Mouse (Mus musculus): ENCODE measurements around the gene Spef1. TPM values are rescaled to one million over a fixed set of nuclear protein-coding genes. Genes with fewer than 3 reads are reported as not detected.

Spef1 gene
- polyA plus RNA-seq, 1 experiment from 2014 or later: 2.4 TPM

GRCm38 (mm10) chr2:131156987-131157386 lies 30.1 kb downstream of the Spef1 start:
- Histone ChIP-seq H3K9ac (ENCODE audit: low read length) (no peak overlapping the region), H3K27me3 (ENCODE audit: control insufficient read depth, insufficient read depth, low read length) (no peaks in the 10 kb centered on the region), H3K27ac (replicated peaks in 1 of 2; ENCODE audit: control insufficient read depth in 1 of 2, insufficient read depth in 1 of 2, low read depth in 2 of 2, low read length in 2 of 2) (no peak overlapping the region), H3K4me1 (ENCODE audit: control insufficient read depth in 2 of 2, insufficient read depth in 2 of 2, low read length in 2 of 2) (peaks cover 8 to 15% of the 10 kb centered on the region in 2 experiments), H3K9me3 (ENCODE audit: control insufficient read depth, low read length) (no peaks in the 10 kb centered on the region), H3K4me2 (ENCODE audit: low read length) (no peak overlapping the region), H3K4me3 (ENCODE audit: control insufficient read depth in 1 of 2, insufficient read depth in 1 of 2, low read depth in 1 of 2, low read length in 2 of 2) (no peak overlapping the region), H3K36me3 (ENCODE audit: control insufficient read depth, insufficient read depth, low read length) (peaks cover 28% of the 10 kb centered on the region)
- ATAC-seq (ENCODE audit: insufficient number of reproducible peaks, insufficient read depth, low FRiP score, low read depth): no peak
- 89% methylated on average over 7 of the region's 7 CpGs for WGBS

GRCm38 (mm10) chr2:131154036-131154435 lies 33.0 kb downstream of the Spef1 start:
- ATAC-seq (ENCODE audit: insufficient number of reproducible peaks, insufficient read depth, low FRiP score, low read depth): no peak
- Histone ChIP-seq H3K4me2 (ENCODE audit: low read length) (no peak overlapping the region), H3K36me3 (ENCODE audit: control insufficient read depth, insufficient read depth, low read length) (peaks cover 57% of the 10 kb centered on the region), H3K9ac (ENCODE audit: low read length) (no peak overlapping the region), H3K27me3 (ENCODE audit: control insufficient read depth, insufficient read depth, low read length) (no peaks in the 10 kb centered on the region), H3K9me3 (ENCODE audit: control insufficient read depth, low read length) (no peaks in the 10 kb centered on the region), H3K4me3 (ENCODE audit: control insufficient read depth in 1 of 2, insufficient read depth in 1 of 2, low read depth in 1 of 2, low read length in 2 of 2) (no peak overlapping the region), H3K4me1 (ENCODE audit: control insufficient read depth in 2 of 2, insufficient read depth in 2 of 2, low read length in 2 of 2) (peaks cover 8 to 12% of the 10 kb centered on the region in 2 experiments), H3K27ac (replicated peaks in 1 of 2; ENCODE audit: control insufficient read depth in 1 of 2, insufficient read depth in 1 of 2, low read depth in 2 of 2, low read length in 2 of 2) (no peak overlapping the region)
- WGBS: 80% methylated on average over 4 of the region's 4 CpGs

- Histone ChIP-seq H3K27me3 (ENCODE audit: control insufficient read depth, insufficient read depth, low read length) (no peaks in the 10 kb centered on the region), H3K9me3 (ENCODE audit: control insufficient read depth, low read length) (no peaks in the 10 kb centered on the region), H3K4me1 (ENCODE audit: control insufficient read depth in 2 of 2, insufficient read depth in 2 of 2, low read length in 2 of 2) (peaks cover 6 to 7% of the 10 kb centered on the region in 2 experiments; a peak in 2 of 4 replicates), H3K4me3 (ENCODE audit: control insufficient read depth in 1 of 2, insufficient read depth in 1 of 2, low read depth in 1 of 2, low read length in 2 of 2) (no peak overlapping the region), H3K9ac (ENCODE audit: low read length) (no peak overlapping the region), H3K4me2 (ENCODE audit: low read length) (no peak overlapping the region), H3K27ac (replicated peaks in 1 of 2; ENCODE audit: control insufficient read depth in 1 of 2, insufficient read depth in 1 of 2, low read depth in 2 of 2, low read length in 2 of 2) (no peak overlapping the region), H3K36me3 (ENCODE audit: control insufficient read depth, insufficient read depth, low read length) (peaks cover 75% of the 10 kb centered on the region)
- ATAC-seq (ENCODE audit: insufficient number of reproducible peaks, insufficient read depth, low FRiP score, low read depth): no peak
- WGBS: 85% methylated on average over 7 of the region's 7 CpGs
Observed at GRCm38 (mm10) chr2:131152166-131152730, 34.8 kb downstream of the Spef1 start.

GRCm38 (mm10) chr2:131149254-131149578 lies 37.9 kb downstream of the Spef1 start:
- H3K4me1 ChIP-seq (ENCODE audit: control insufficient read depth in 2 of 2, insufficient read depth in 2 of 2, low read length in 2 of 2): peaks cover 0 to 2% of the 10 kb centered on the region in 2 experiments; a peak in 1 of 4 replicates
- H3K9ac ChIP-seq (ENCODE audit: low read length): no peak overlapping the region
- no peak overlapping the region for H3K27ac ChIP-seq (replicated peaks in 1 of 2; ENCODE audit: control insufficient read depth in 1 of 2, insufficient read depth in 1 of 2, low read depth in 2 of 2, low read length in 2 of 2)
- no peaks in the 10 kb centered on the region for H3K27me3 ChIP-seq (ENCODE audit: control insufficient read depth, insufficient read depth, low read length)
- H3K4me2 ChIP-seq (ENCODE audit: low read length): no peak overlapping the region
- no peak for ATAC-seq (ENCODE audit: insufficient number of reproducible peaks, insufficient read depth, low FRiP score, low read depth)
- H3K4me3 ChIP-seq (ENCODE audit: control insufficient read depth in 1 of 2, insufficient read depth in 1 of 2, low read depth in 1 of 2, low read length in 2 of 2): no peak overlapping the region
- H3K36me3 ChIP-seq (ENCODE audit: control insufficient read depth, insufficient read depth, low read length): peaks cover 92% of the 10 kb centered on the region
- 91% methylated on average over 3 of the region's 3 CpGs for WGBS
- no peaks in the 10 kb centered on the region for H3K9me3 ChIP-seq (ENCODE audit: control insufficient read depth, low read length)

GRCm38 (mm10) chr2:131148353-131149253 lies 38.5 kb downstream of the Spef1 start:
- Histone ChIP-seq H3K4me2 (ENCODE audit: low read length) (no peak overlapping the region), H3K27ac (replicated peaks in 1 of 2; ENCODE audit: control insufficient read depth in 1 of 2, insufficient read depth in 1 of 2, low read depth in 2 of 2, low read length in 2 of 2) (no peak overlapping the region), H3K4me3 (ENCODE audit: control insufficient read depth in 1 of 2, insufficient read depth in 1 of 2, low read depth in 1 of 2, low read length in 2 of 2) (no peak overlapping the region), H3K4me1 (ENCODE audit: control insufficient read depth in 2 of 2, insufficient read depth in 2 of 2, low read length in 2 of 2) (peaks cover 0 to 2% of the 10 kb centered on the region in 2 experiments; a peak in 1 of 4 replicates), H3K9ac (ENCODE audit: low read length) (no peak overlapping the region), H3K36me3 (ENCODE audit: control insufficient read depth, insufficient read depth, low read length) (peaks cover 97% of the 10 kb centered on the region), H3K27me3 (ENCODE audit: control insufficient read depth, insufficient read depth, low read length) (no peaks in the 10 kb centered on the region), H3K9me3 (ENCODE audit: control insufficient read depth, low read length) (no peaks in the 10 kb centered on the region)
- 68% methylated on average over 8 of the region's 8 CpGs for WGBS
- ATAC-seq (ENCODE audit: insufficient number of reproducible peaks, insufficient read depth, low FRiP score, low read depth): no peak

- no peak overlapping the region for H3K9ac ChIP-seq (ENCODE audit: low read length)
- no peaks in the 10 kb centered on the region for H3K9me3 ChIP-seq (ENCODE audit: control insufficient read depth, low read length)
- H3K27me3 ChIP-seq (ENCODE audit: control insufficient read depth, insufficient read depth, low read length): no peaks in the 10 kb centered on the region
- no peak overlapping the region for H3K4me2 ChIP-seq (ENCODE audit: low read length)
- ATAC-seq (ENCODE audit: insufficient number of reproducible peaks, insufficient read depth, low FRiP score, low read depth): no peak
- H3K4me3 ChIP-seq (ENCODE audit: control insufficient read depth in 1 of 2, insufficient read depth in 1 of 2, low read depth in 1 of 2, low read length in 2 of 2): no peak overlapping the region
- H3K36me3 ChIP-seq (ENCODE audit: control insufficient read depth, insufficient read depth, low read length): peaks cover 96% of the 10 kb centered on the region
- H3K27ac ChIP-seq (replicated peaks in 1 of 2; ENCODE audit: control insufficient read depth in 1 of 2, insufficient read depth in 1 of 2, low read depth in 2 of 2, low read length in 2 of 2): no peak overlapping the region
- H3K4me1 ChIP-seq (ENCODE audit: control insufficient read depth in 2 of 2, insufficient read depth in 2 of 2, low read length in 2 of 2): peaks cover 0 to 5% of the 10 kb centered on the region in 2 experiments; a peak in 1 of 4 replicates
- WGBS: 90% methylated on average over 8 of the region's 8 CpGs
Observed at GRCm38 (mm10) chr2:131147043-131147365, 40.1 kb downstream of the Spef1 start.

GRCm38 (mm10) chr2:131146193-131147042 lies 40.7 kb downstream of the Spef1 start:
- peaks cover 96% of the 10 kb centered on the region for H3K36me3 ChIP-seq (ENCODE audit: control insufficient read depth, insufficient read depth, low read length)
- H3K27me3 ChIP-seq (ENCODE audit: control insufficient read depth, insufficient read depth, low read length): no peaks in the 10 kb centered on the region
- H3K4me3 ChIP-seq (ENCODE audit: control insufficient read depth in 1 of 2, insufficient read depth in 1 of 2, low read depth in 1 of 2, low read length in 2 of 2): no peak overlapping the region
- ATAC-seq (ENCODE audit: insufficient number of reproducible peaks, insufficient read depth, low FRiP score, low read depth): no peak
- WGBS: 81% methylated on average over 21 of the region's 21 CpGs
- no peak overlapping the region for H3K4me2 ChIP-seq (ENCODE audit: low read length)
- no peak overlapping the region for H3K9ac ChIP-seq (ENCODE audit: low read length)
- no peak overlapping the region for H3K27ac ChIP-seq (replicated peaks in 1 of 2; ENCODE audit: control insufficient read depth in 1 of 2, insufficient read depth in 1 of 2, low read depth in 2 of 2, low read length in 2 of 2)
- H3K4me1 ChIP-seq (ENCODE audit: control insufficient read depth in 2 of 2, insufficient read depth in 2 of 2, low read length in 2 of 2): peaks cover 0 to 5% of the 10 kb centered on the region in 2 experiments; a peak in 1 of 4 replicates
- no peaks in the 10 kb centered on the region for H3K9me3 ChIP-seq (ENCODE audit: control insufficient read depth, low read length)
